Mouse (Mus musculus): ENCODE measurements around the gene Gkap1. TPM values are rescaled to one million over a fixed set of nuclear protein-coding genes. Genes with fewer than 3 reads are reported as not detected.
A peak's percentile ranks its signal among the peaks of the same experiment; 100 is the strongest.

Gene Gkap1
- polyA plus RNA-seq, 1 experiment from 2014 or later = 4.8 TPM

- peak overlapping the region; percentile 99 for H3K9ac ChIP-seq (ENCODE audit: low read depth, low read length)
- H3K36me3 ChIP-seq (ENCODE audit: control insufficient read depth, insufficient read depth) = no peaks in the 10 kb centered on the region
- peak overlapping the region; percentile 95 for H3K4me2 ChIP-seq (ENCODE audit: low read depth, low read length)
- H3K9me3 ChIP-seq (replicated peaks; ENCODE audit: control insufficient read depth, low read length) = no peaks in the 10 kb centered on the region
- ATAC-seq (ENCODE audit: low read depth) = peak; percentile 66
- H3K4me3 ChIP-seq (ENCODE audit: low read depth, low read length) = peak overlapping the region; percentile 99
- H3K27me3 ChIP-seq (ENCODE audit: control insufficient read depth, insufficient read depth, low read depth, low read length) = no peaks in the 10 kb centered on the region
- H3K27ac ChIP-seq (ENCODE audit: low read length) = peak overlapping the region; percentile 87
- 1% methylated on average over 41 of the region's 49 CpGs for whole genome bisulfite sequencing (ENCODE audit: insufficient replicate concordance)
- H3K4me1 ChIP-seq (ENCODE audit: control insufficient read depth, low read depth, low read length) = peaks cover 28% of the 10 kb centered on the region
Measured at GRCm38 (mm10) chr13:58214346-58215252, 60.9 kb downstream of the Gkap1 start.

GRCm38 (mm10) chr13:58213801-58214200 lies 61.7 kb downstream of the Gkap1 start:
- peaks cover 28% of the 10 kb centered on the region for H3K4me1 ChIP-seq (ENCODE audit: control insufficient read depth, low read depth, low read length)
- no peaks in the 10 kb centered on the region for H3K9me3 ChIP-seq (replicated peaks; ENCODE audit: control insufficient read depth, low read length)
- no peak overlapping the region for H3K27ac ChIP-seq (ENCODE audit: low read length)
- WGBS (ENCODE audit: insufficient replicate concordance) = 60% methylated on average over 8 of the region's 8 CpGs
- peak overlapping the region; percentile 95 for H3K4me2 ChIP-seq (ENCODE audit: low read depth, low read length)
- H3K27me3 ChIP-seq (ENCODE audit: control insufficient read depth, insufficient read depth, low read depth, low read length) = no peaks in the 10 kb centered on the region
- H3K9ac ChIP-seq (ENCODE audit: low read depth, low read length) = 0 out of 2 replicates have a peak overlapping the region, but pooled peaks have one; percentile 1
- no peak for ATAC-seq (ENCODE audit: low read depth)
- no peaks in the 10 kb centered on the region for H3K36me3 ChIP-seq (ENCODE audit: control insufficient read depth, insufficient read depth)
- H3K4me3 ChIP-seq (ENCODE audit: low read depth, low read length) = peak overlapping the region; percentile 99

DNA sequence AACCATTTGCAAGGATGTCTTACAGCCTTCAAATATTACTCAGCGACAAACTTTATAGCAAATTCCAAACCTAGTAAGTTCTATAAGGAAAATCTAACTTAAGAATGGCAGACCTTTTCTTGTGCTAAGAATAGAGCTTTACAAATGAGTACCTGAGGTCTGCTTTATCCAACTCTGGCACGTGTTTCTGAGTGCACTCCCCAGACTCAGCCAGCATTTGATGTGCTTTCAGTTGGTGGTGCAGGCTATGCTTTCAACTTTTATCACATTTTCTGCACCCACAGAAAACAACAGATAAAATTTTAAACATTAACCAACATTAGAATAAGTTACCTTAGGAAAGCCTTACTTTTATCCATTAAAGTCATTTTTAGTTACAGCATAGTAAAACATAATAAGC lies 63.0 kb downstream of the Gkap1 start:
- WGBS (ENCODE audit: insufficient replicate concordance) = 55% methylated on average over 2 of the region's 2 CpGs
- Histone ChIP-seq H3K9ac (ENCODE audit: low read depth, low read length) (no peak overlapping the region), H3K9me3 (replicated peaks; ENCODE audit: control insufficient read depth, low read length) (no peaks in the 10 kb centered on the region), H3K27me3 (ENCODE audit: control insufficient read depth, insufficient read depth, low read depth, low read length) (no peaks in the 10 kb centered on the region), H3K4me3 (ENCODE audit: low read depth, low read length) (no peak overlapping the region), H3K4me1 (ENCODE audit: control insufficient read depth, low read depth, low read length) (peaks cover 28% of the 10 kb centered on the region), H3K4me2 (ENCODE audit: low read depth, low read length) (no peak overlapping the region), H3K36me3 (ENCODE audit: control insufficient read depth, insufficient read depth) (no peaks in the 10 kb centered on the region), H3K27ac (ENCODE audit: low read length) (no peak overlapping the region)
- no peak for ATAC-seq (ENCODE audit: low read depth)

DNA sequence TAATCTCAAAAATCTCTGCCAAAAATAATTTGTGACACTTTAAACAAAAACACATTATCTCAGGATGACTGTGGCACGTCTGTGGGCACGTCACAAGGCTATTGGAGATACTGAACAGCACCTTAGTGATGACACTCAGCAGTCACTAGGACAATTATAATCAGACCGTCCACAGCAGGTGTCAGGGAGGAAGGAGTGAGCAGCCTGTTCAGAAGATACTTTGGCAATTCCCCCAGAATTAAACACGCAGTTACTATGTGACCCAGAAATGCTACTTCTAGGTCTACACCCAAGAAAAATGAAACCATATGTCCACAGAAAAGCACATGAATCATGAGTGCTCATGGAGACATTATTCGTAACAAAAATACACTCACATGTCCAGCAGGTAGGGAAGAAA lies 65.1 kb downstream of the Gkap1 start:
- no peaks in the 10 kb centered on the region for H3K27me3 ChIP-seq (ENCODE audit: control insufficient read depth, insufficient read depth, low read depth, low read length)
- H3K9me3 ChIP-seq (replicated peaks; ENCODE audit: control insufficient read depth, low read length) = no peaks in the 10 kb centered on the region
- WGBS (ENCODE audit: insufficient replicate concordance) = 56% methylated on average over 5 of the region's 5 CpGs
- no peaks in the 10 kb centered on the region for H3K36me3 ChIP-seq (ENCODE audit: control insufficient read depth, insufficient read depth)
- H3K4me3 ChIP-seq (ENCODE audit: low read depth, low read length) = no peak overlapping the region
- H3K27ac ChIP-seq (ENCODE audit: low read length) = no peak overlapping the region
- no peak overlapping the region for H3K4me2 ChIP-seq (ENCODE audit: low read depth, low read length)
- H3K9ac ChIP-seq (ENCODE audit: low read depth, low read length) = no peak overlapping the region
- peaks cover 28% of the 10 kb centered on the region for H3K4me1 ChIP-seq (ENCODE audit: control insufficient read depth, low read depth, low read length)
- no peak for ATAC-seq (ENCODE audit: low read depth)

GRCm38 (mm10) chr13:58206084-58206483 lies 69.4 kb downstream of the Gkap1 start:
- WGBS (ENCODE audit: insufficient replicate concordance) = 56% methylated on average over 4 of the region's 4 CpGs
- ATAC-seq (ENCODE audit: low read depth) = 0 out of 2 replicates have a peak, but pooled peaks have one; percentile 32
- H3K4me2 ChIP-seq (ENCODE audit: low read depth, low read length) = no peak overlapping the region
- H3K4me3 ChIP-seq (ENCODE audit: low read depth, low read length) = no peak overlapping the region
- no peaks in the 10 kb centered on the region for H3K9me3 ChIP-seq (replicated peaks; ENCODE audit: control insufficient read depth, low read length)
- no peak overlapping the region for H3K27ac ChIP-seq (ENCODE audit: low read length)
- H3K36me3 ChIP-seq (ENCODE audit: control insufficient read depth, insufficient read depth) = no peaks in the 10 kb centered on the region
- H3K9ac ChIP-seq (ENCODE audit: low read depth, low read length) = no peak overlapping the region
- peaks cover 12% of the 10 kb centered on the region for H3K4me1 ChIP-seq (ENCODE audit: control insufficient read depth, low read depth, low read length)
- no peaks in the 10 kb centered on the region for H3K27me3 ChIP-seq (ENCODE audit: control insufficient read depth, insufficient read depth, low read depth, low read length)

- H3K27ac ChIP-seq (ENCODE audit: low read length) = no peak overlapping the region
- H3K36me3 ChIP-seq (ENCODE audit: control insufficient read depth, insufficient read depth) = no peaks in the 10 kb centered on the region
- no peak overlapping the region for H3K4me2 ChIP-seq (ENCODE audit: low read depth, low read length)
- H3K9ac ChIP-seq (ENCODE audit: low read depth, low read length) = no peak overlapping the region
- H3K27me3 ChIP-seq (ENCODE audit: control insufficient read depth, insufficient read depth, low read depth, low read length) = no peaks in the 10 kb centered on the region
- no peak for ATAC-seq (ENCODE audit: low read depth)
- no peak overlapping the region for H3K4me3 ChIP-seq (ENCODE audit: low read depth, low read length)
- 13% methylated on average over 4 of the region's 4 CpGs for WGBS (ENCODE audit: insufficient replicate concordance)
- H3K4me1 ChIP-seq (ENCODE audit: control insufficient read depth, low read depth, low read length) = peaks cover 12% of the 10 kb centered on the region
- H3K9me3 ChIP-seq (replicated peaks; ENCODE audit: control insufficient read depth, low read length) = no peaks in the 10 kb centered on the region
Measured at GRCm38 (mm10) chr13:58204986-58205385, 70.5 kb downstream of the Gkap1 start.

DNA sequence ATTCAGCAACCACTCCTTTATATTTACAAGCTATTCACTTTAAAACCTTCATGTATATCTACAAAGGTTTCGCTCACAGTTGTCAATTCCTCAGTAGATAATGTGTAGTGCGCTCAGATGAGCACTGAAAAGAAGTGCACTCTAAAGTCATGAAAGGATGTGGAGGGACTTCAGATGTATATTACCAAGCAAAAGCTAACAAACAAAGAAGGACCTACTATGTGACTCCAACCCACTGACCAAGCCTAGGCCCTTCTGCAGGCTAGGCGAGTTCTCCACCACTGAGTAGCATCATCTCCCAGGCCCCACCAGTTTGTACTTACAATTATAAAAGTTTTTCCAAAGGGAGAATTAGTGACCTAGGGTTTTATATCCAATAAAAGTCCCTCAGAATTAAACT lies 71.3 kb downstream of the Gkap1 start:
- Histone ChIP-seq H3K9me3 (replicated peaks; ENCODE audit: control insufficient read depth, low read length) (no peaks in the 10 kb centered on the region), H3K9ac (ENCODE audit: low read depth, low read length) (no peak overlapping the region), H3K27ac (ENCODE audit: low read length) (no peak overlapping the region), H3K27me3 (ENCODE audit: control insufficient read depth, insufficient read depth, low read depth, low read length) (no peaks in the 10 kb centered on the region), H3K36me3 (ENCODE audit: control insufficient read depth, insufficient read depth) (no peaks in the 10 kb centered on the region), H3K4me2 (ENCODE audit: low read depth, low read length) (no peak overlapping the region), H3K4me3 (ENCODE audit: low read depth, low read length) (no peak overlapping the region), H3K4me1 (ENCODE audit: control insufficient read depth, low read depth, low read length) (peaks cover 9% of the 10 kb centered on the region; the same call in 1 of the 2 replicates)
- ATAC-seq (ENCODE audit: low read depth) = no peak
- 74% methylated on average over 3 of the region's 3 CpGs for WGBS (ENCODE audit: insufficient replicate concordance)

DNA sequence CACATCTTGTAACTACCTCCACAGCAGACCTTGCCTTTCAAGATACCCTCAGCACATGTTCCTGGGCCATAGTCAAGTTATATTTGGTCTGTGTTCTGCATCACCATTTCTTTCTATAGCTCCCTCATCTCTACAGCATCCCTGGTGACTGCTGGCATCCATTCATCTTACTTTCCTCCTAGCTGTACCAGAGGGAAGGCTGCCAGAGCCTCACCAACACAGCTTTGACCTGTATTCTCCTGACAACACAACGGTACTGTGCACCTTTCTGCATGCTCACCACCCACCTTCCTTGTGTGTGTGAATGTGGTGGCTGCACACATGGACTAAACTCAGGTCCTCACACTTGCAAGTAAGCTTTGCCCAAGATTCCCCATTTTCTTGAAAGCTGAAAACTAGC lies 72.6 kb downstream of the Gkap1 start:
- 76% methylated on average over 1 of the region's 1 CpGs for WGBS (ENCODE audit: insufficient replicate concordance)
- Histone ChIP-seq H3K27ac (ENCODE audit: low read length) (no peak overlapping the region), H3K9me3 (replicated peaks; ENCODE audit: control insufficient read depth, low read length) (no peaks in the 10 kb centered on the region), H3K4me1 (ENCODE audit: control insufficient read depth, low read depth, low read length) (peaks cover 9% of the 10 kb centered on the region; the same call in 1 of the 2 replicates), H3K27me3 (ENCODE audit: control insufficient read depth, insufficient read depth, low read depth, low read length) (no peaks in the 10 kb centered on the region), H3K4me2 (ENCODE audit: low read depth, low read length) (no peak overlapping the region), H3K9ac (ENCODE audit: low read depth, low read length) (no peak overlapping the region), H3K36me3 (ENCODE audit: control insufficient read depth, insufficient read depth) (no peaks in the 10 kb centered on the region), H3K4me3 (ENCODE audit: low read depth, low read length) (no peak overlapping the region)
- ATAC-seq (ENCODE audit: low read depth) = no peak

- no peaks in the 10 kb centered on the region for H3K9me3 ChIP-seq (replicated peaks; ENCODE audit: control insufficient read depth, low read length)
- no peaks in the 10 kb centered on the region for H3K27me3 ChIP-seq (ENCODE audit: control insufficient read depth, insufficient read depth, low read depth, low read length)
- no peak for ATAC-seq (ENCODE audit: low read depth)
- WGBS (ENCODE audit: insufficient replicate concordance) = 78% methylated on average over 3 of the region's 3 CpGs
- no peak overlapping the region for H3K9ac ChIP-seq (ENCODE audit: low read depth, low read length)
- peaks cover 8% of the 10 kb centered on the region; the same call in 1 of the 2 replicates for H3K4me1 ChIP-seq (ENCODE audit: control insufficient read depth, low read depth, low read length)
- no peak overlapping the region for H3K4me2 ChIP-seq (ENCODE audit: low read depth, low read length)
- no peaks in the 10 kb centered on the region for H3K36me3 ChIP-seq (ENCODE audit: control insufficient read depth, insufficient read depth)
- H3K27ac ChIP-seq (ENCODE audit: low read length) = no peak overlapping the region
- no peak overlapping the region for H3K4me3 ChIP-seq (ENCODE audit: low read depth, low read length)
Measured at GRCm38 (mm10) chr13:58201908-58202307, 73.6 kb downstream of the Gkap1 start.
